Mouse (Mus musculus) embryonic fibroblast, embryonic 13.5 days (primary cell): ENCODE measurements around the gene Fam219a.

Experiments used
- CTCF ChIP-seq: IDR thresholded peaks from 2 replicates; pipeline ENCODE4 v1.5.1; 2011; ENCODE audit warnings: mild to moderate bottlenecking, control low read depth, low read length, moderate library complexity, borderline replicate concordance; ENCODE audit not compliant: insufficient read depth
- POLR2A ChIP-seq: IDR thresholded peaks from 2 replicates; pipeline ENCODE4 v1.6.1; 2011; ENCODE audit warnings: low read depth, mild to moderate bottlenecking, control low read depth, low read length, moderate library complexity

- TF ChIP-seq CTCF (no peak), POLR2A (no peak)
Measured at GRCm38 (mm10) chr4:41615661-41616599, 46.6 kb upstream of the Fam219a start.
